ENCODE assay signal across 8 mouse cellular contexts in genomic region chr2:173585387-173586117, GRCm38 (mm10). TPM values are rescaled to one million over a fixed set of nuclear protein-coding genes. Genes with fewer than 3 reads are reported as not detected.
DNase-seq lines count a peak whose midpoint lies in the region; ATAC-seq and TF ChIP-seq lines count a peak whose summit lies in the region.

No protein-coding gene starts in this region.

- peaks cover 7% of the 10 kb centered on the region; the same call in 1 of the 2 replicates for H3K9me3 ChIP-seq in erythroblast, embryonic 14.5 days (ENCODE audit: control insufficient read depth, low read length)
- H3K9me3 ChIP-seq in forebrain, postnatal 0 days (ENCODE audit: low read length) = no peaks in the 10 kb centered on the region; the same call in 1 of the 2 replicates
- 0 out of 2 replicates have a peak, but pooled peaks cover 5% of the 10 kb centered on the region for H3K9me3 ChIP-seq in limb, embryonic 13.5 days

- 0 out of 2 replicates have a peak overlapping the region, but pooled peaks have one; percentile 23 for H3K9ac ChIP-seq in forebrain, postnatal 0 days
- peak overlapping the region; percentile 60 for H3K9ac ChIP-seq in limb, embryonic 13.5 days

- no peak for ATAC-seq in erythroblast, adult 5-6 weeks (replicated peaks; ENCODE audit: low FRiP score, poor library complexity, severe bottlenecking)
- peak; percentile 98 for ATAC-seq in forebrain, postnatal 0 days
- peak; percentile 89 for ATAC-seq in limb, embryonic 13.5 days (ENCODE audit: low FRiP score, low read depth)
- no peak for ATAC-seq in cerebellum, adult (ENCODE audit: insufficient number of reproducible peaks, low FRiP score, low TSS enrichment)

- H3K4me3 ChIP-seq in erythroblast, embryonic 14.5 days (replicated peaks) = peak overlapping the region; percentile 16
- peak overlapping the region; percentile 51; the same call in 1 of the 2 replicates for H3K4me3 ChIP-seq in spleen, adult 2 months (ENCODE audit: extremely low read depth, insufficient read depth, insufficient read length)
- H3K4me3 ChIP-seq in forebrain, postnatal 0 days (ENCODE audit: low read depth, low read length) = peak overlapping the region; percentile 39
- peak overlapping the region; percentile 44 for H3K4me3 ChIP-seq in limb, embryonic 13.5 days

- peaks cover 42% of the 10 kb centered on the region for H3K4me1 ChIP-seq in erythroblast, embryonic 14.5 days (ENCODE audit: control insufficient read depth)
- H3K4me1 ChIP-seq in spleen, adult 2 months (ENCODE audit: control insufficient read depth, insufficient read depth, insufficient read length) = no peaks in the 10 kb centered on the region; the same call in 1 of the 2 replicates
- no peaks in the 10 kb centered on the region for H3K4me1 ChIP-seq in forebrain, postnatal 0 days (ENCODE audit: insufficient read depth)
- peaks cover 17% of the 10 kb centered on the region for H3K4me1 ChIP-seq in limb, embryonic 13.5 days

- H3K27me3 ChIP-seq in erythroblast, embryonic 14.5 days (ENCODE audit: control insufficient read depth) = peaks cover 63% of the 10 kb centered on the region
- peaks cover 11% of the 10 kb centered on the region for H3K27me3 ChIP-seq in spleen, adult 2 months (ENCODE audit: control insufficient read depth, insufficient read depth, low read length)
- H3K27me3 ChIP-seq in forebrain, postnatal 0 days (ENCODE audit: insufficient read depth, low read length) = peaks cover 21% of the 10 kb centered on the region
- H3K27me3 ChIP-seq in limb, embryonic 13.5 days = peaks cover 44% of the 10 kb centered on the region

- peak overlapping the region; percentile 59 for H3K4me2 ChIP-seq in forebrain, postnatal 0 days (ENCODE audit: low read depth)
- peak overlapping the region; percentile 81 for H3K4me2 ChIP-seq in limb, embryonic 13.5 days (replicated peaks)

- no peak for DNase-seq in spleen, adult 2 months (ENCODE audit: low read depth in 1 of 2, low spot score in 2 of 2)
- DNase-seq in spleen, adult 18-20 months = no peak
- DNase-seq in forebrain, postnatal 0 days = peak; percentile 89
- DNase-seq in neural tube, embryonic 10.5 days (ENCODE audit: extremely low spot score, low spot score) = peak; percentile 86

- no peak overlapping the region for H3K27ac ChIP-seq in spleen, adult 2 months (ENCODE audit: insufficient read depth, low read length)
- H3K27ac ChIP-seq in forebrain, postnatal 0 days (ENCODE audit: low read depth, low read length) = no peak overlapping the region
- peak overlapping the region; percentile 29; the same call in 1 of the 2 replicates for H3K27ac ChIP-seq in limb, embryonic 13.5 days

- WGBS in spleen, adult 2 months = 9% methylated on average over 54 of the region's 54 CpGs
- 3% methylated on average over 54 of the region's 54 CpGs for WGBS in forebrain, postnatal 0 days
- WGBS in limb, embryonic 13.5 days = 0% methylated on average over 54 of the region's 54 CpGs

- no peaks in the 10 kb centered on the region; the same call in 1 of the 2 replicates for H3K36me3 ChIP-seq in erythroblast, embryonic 14.5 days (ENCODE audit: control insufficient read depth)
- H3K36me3 ChIP-seq in spleen, adult 2 months (ENCODE audit: control insufficient read depth, insufficient read depth, low read length) = no peaks in the 10 kb centered on the region
- no peaks in the 10 kb centered on the region for H3K36me3 ChIP-seq in forebrain, postnatal 0 days (ENCODE audit: insufficient read depth)
- H3K36me3 ChIP-seq in limb, embryonic 13.5 days = peaks cover 31% of the 10 kb centered on the region

- TF ChIP-seq POLR2A in spleen, adult 2 months (IDR thresholded peaks at IDR 0.05; ENCODE audit: low read depth, low read length) = no peak

- no peak for TF ChIP-seq CTCF in spleen, adult 2 months (IDR thresholded peaks at IDR 0.05; ENCODE audit: extremely low read depth, insufficient read depth, insufficient read length, insufficient replicate concordance)
- TF ChIP-seq CTCF in forebrain, postnatal 0 days (IDR thresholded peaks at IDR 0.05; ENCODE audit: low read depth) = peak; percentile 74

RNA-seq across cellular contexts. Expression of gene Ankrd60, which starts 7.4 kb away (rescaled TPM):
- polyA plus RNA-seq in erythroblast, embryonic 14.5 days (2012) = not detected in 2 replicates
- not detected in 2 replicates for total RNA-seq in erythroblast, adult 5-6 weeks (2015; ENCODE audit: low replicate concordance)
- not detected in 2 replicates for total RNA-seq in erythroblast, adult 5-6 weeks (2017; ENCODE audit: low replicate concordance)
- polyA plus RNA-seq in spleen, adult 2 months (2012; rRNA removed) = not detected in 2 replicates
- not detected in 2 replicates for total RNA-seq in forebrain, postnatal 0 days (2014; rRNA removed)
- not detected in 2 replicates for polyA plus RNA-seq in forebrain, postnatal 0 days (2015; fragmentation: Nextera tagmentation; extraction: Ambion mirVana)
- not detected in 2 replicates for polyA plus RNA-seq in limb, embryonic 13.5 days (2015; fragmentation: Nextera tagmentation; extraction: Ambion mirVana)

Comparison
In these comparisons a context has a peak if more than half of its experiments do, and no peak if none do; other contexts are left out.
1. ATAC-seq: peak in forebrain, postnatal 0 days (single experiment) and limb, embryonic 13.5 days (single experiment); none in erythroblast, adult 5-6 weeks (single experiment) and cerebellum, adult (single experiment).
2. DNase-seq: peak in forebrain, postnatal 0 days (single experiment) and neural tube, embryonic 10.5 days (single experiment); none in spleen, adult 2 months (0 of 2) and spleen, adult 18-20 months (0 of 2).
3. Peak in every context shown above with its lines, with median percentiles within 50 percentile points of each other: H3K4me3 ChIP-seq.